ENCODE assay signal across 8 mouse cellular contexts in the genomic region with DNA sequence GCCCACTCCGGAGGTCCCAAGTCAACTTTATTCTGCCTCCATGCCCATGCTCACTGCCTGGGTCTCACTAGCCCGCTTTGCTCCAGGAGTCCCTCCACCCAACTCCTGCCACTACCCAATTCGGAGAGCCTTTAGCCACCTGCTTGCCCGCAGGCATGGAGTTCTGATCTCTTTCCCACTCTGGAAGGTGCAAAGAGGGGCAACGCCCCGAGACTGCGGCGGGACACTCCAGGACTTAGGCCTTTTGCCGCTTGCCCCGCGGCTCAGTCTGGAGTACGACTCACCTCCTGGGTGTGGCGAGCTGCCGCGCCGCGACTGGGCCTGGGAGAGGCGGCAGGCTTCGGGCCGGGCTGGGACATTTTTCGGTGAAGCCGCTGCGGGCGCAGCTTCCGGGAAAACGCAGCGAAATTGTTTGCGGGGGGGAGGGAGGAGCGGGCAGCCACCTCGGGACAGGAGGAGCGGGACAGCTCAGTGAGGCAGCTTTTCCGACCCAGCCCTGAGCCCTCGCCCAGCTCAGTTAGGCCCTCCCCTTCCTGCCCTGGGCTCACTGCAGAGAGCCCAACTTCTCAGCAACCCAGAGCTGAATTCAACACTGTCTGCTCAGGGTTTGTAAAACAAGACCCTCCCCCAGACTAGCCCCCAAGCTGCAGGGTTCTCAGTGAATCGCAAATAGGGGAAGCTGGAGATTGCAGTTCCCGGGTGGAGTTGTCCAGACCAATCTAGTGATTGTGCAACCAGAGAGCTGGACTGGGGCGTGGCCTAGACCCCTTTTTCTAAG. TPM values are rescaled to one million over a fixed set of nuclear protein-coding genes. Genes with fewer than 3 reads are reported as not detected.
DNase-seq lines count a peak whose midpoint lies in the region; ATAC-seq and TF ChIP-seq lines count a peak whose summit lies in the region.

A gene (minus strand): TSS at position 659 of the 778 bp plus-strand sequence.

- 2% methylated on average over 36 of the region's 36 CpGs for WGBS in kidney, adult 2 months
- WGBS in lung, embryonic 15.5 days: 1% methylated on average over 35 of the region's 36 CpGs

- peak; percentile 36 for TF ChIP-seq POLR2A in kidney, adult 2 months (IDR thresholded peaks at IDR 0.05; ENCODE audit: low read depth, low read length)

- no peaks in the 10 kb centered on the region for H3K9me3 ChIP-seq in lung, embryonic 15.5 days

- H3K4me2 ChIP-seq in lung, embryonic 15.5 days: peak within 1 kb of the TSS; percentile 80

- no peaks in the 10 kb centered on the region for H3K4me1 ChIP-seq in kidney, adult 2 months (ENCODE audit: control insufficient read depth, insufficient read depth, low read length)
- 0 out of 2 replicates have a peak, but pooled peaks cover 6% of the 10 kb centered on the region for H3K4me1 ChIP-seq in lung, embryonic 15.5 days

- peak within 1 kb of the TSS; percentile 74 for H3K9ac ChIP-seq in lung, embryonic 15.5 days

- no peak for TF ChIP-seq CTCF in kidney, adult 2 months (conservative IDR thresholded peaks at IDR 0.05; ENCODE audit: insufficient read depth, insufficient read length, low read depth, low read length)

- peak within 1 kb of the TSS; percentile 51 for H3K27ac ChIP-seq in kidney, adult 2 months (ENCODE audit: insufficient read depth, low read depth, low read length)
- H3K27ac ChIP-seq in lung, embryonic 15.5 days: peak within 1 kb of the TSS; percentile 91

- H3K27me3 ChIP-seq in kidney, adult 2 months (replicated peaks; ENCODE audit: control insufficient read depth, insufficient read depth, low read length): no peaks in the 10 kb centered on the region
- no peaks in the 10 kb centered on the region for H3K27me3 ChIP-seq in lung, embryonic 15.5 days

- peak; percentile 95 for ATAC-seq in lung, embryonic 15.5 days (ENCODE audit: borderline replicate concordance, extremely low read depth, low FRiP score, low TSS enrichment)
- ATAC-seq in neutrophil, adult 5-6 weeks (ENCODE audit: extremely low read depth, insufficient number of reproducible peaks, low FRiP score, poor library complexity, severe bottlenecking): peak; percentile 79

- no peaks in the 10 kb centered on the region for H3K36me3 ChIP-seq in kidney, adult 2 months (ENCODE audit: control insufficient read depth, insufficient read depth, low read length)
- H3K36me3 ChIP-seq in lung, embryonic 15.5 days: no peaks in the 10 kb centered on the region

- DNase-seq in 416B (ENCODE audit: low read depth): peak; percentile 77
- peak; percentile 87 for DNase-seq in ZHBTc4 (ENCODE audit: low read depth, low spot score)
- DNase-seq in embryo, embryonic 11 days: peak; percentile 73
- peak; percentile 99 for DNase-seq in heart, adult 11 months
- DNase-seq in kidney, adult 2 months: peak; percentile 69
- DNase-seq in thymus, postnatal 14 days: peak; percentile 80

- peak within 1 kb of the TSS; percentile 62 for H3K4me3 ChIP-seq in kidney, adult 2 months (ENCODE audit: insufficient read depth, low read depth, low read length)
- peak within 1 kb of the TSS; percentile 73 for H3K4me3 ChIP-seq in lung, embryonic 15.5 days

RNA-seq across cellular contexts. Expression of the gene that starts here (rescaled TPM):
- polyA plus RNA-seq in kidney, adult 2 months (2012; rRNA removed): 7.2 and 8.4 TPM in 2 replicates
- 34.6 and 41.3 TPM in 2 replicates for polyA plus RNA-seq in lung, embryonic 15.5 days (2015; fragmentation: Nextera tagmentation; extraction: Ambion mirVana)
- 221 and 223 TPM in 2 replicates for total RNA-seq in neutrophil, adult 5-6 weeks (2017)

Comparison
In these comparisons a context has a peak if more than half of its experiments do, and no peak if none do; other contexts are left out.
1. Peak in every context shown above with its lines: DNase-seq, ATAC-seq, H3K4me3 ChIP-seq and H3K27ac ChIP-seq.